25 mouse cellular contexts compared by ENCODE assay signal in the genomic region with DNA sequence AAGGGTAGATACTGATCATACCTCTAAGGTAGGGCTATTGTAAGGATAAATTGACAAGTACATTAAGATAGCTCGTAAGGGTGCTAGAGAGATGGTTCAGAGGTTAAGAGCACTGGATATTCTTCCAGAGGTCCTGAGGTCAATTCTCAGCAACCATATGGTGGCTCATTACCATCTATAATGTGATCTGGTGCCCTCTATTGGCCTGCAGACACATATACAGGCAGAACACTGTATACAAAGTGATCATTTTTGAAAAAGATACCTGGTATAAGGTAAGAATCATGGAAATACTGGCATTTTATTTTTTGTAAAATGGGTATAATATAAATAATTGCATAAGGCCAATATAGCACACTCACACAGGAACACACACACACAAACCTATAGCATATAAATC.
A peak's percentile ranks its signal among the peaks of the same experiment; 100 is the strongest.
DNase-seq lines count a peak whose midpoint lies in the region; ATAC-seq and TF ChIP-seq lines count a peak whose summit lies in the region.
"Had no signal": no experiment of that assay in that cellular context is flagged by ENCODE, and none has a peak within 500 bp of the region (broad histone marks: within the 10 kb centered on the region; RNA-seq: fewer than 3 reads in every experiment).

No protein-coding gene starts in this region.

- H3K4me1 ChIP-seq in forebrain, postnatal 0 days (ENCODE audit: insufficient read depth): no peaks in the 10 kb centered on the region
- H3K4me1 ChIP-seq in forebrain, embryonic 16.5 days (replicated peaks; ENCODE audit: control insufficient read depth, insufficient read depth, low read length): no peaks in the 10 kb centered on the region
- H3K4me1 ChIP-seq in kidney, postnatal 0 days (replicated peaks; ENCODE audit: insufficient read depth, low read length): no peaks in the 10 kb centered on the region
- no peaks in the 10 kb centered on the region for H3K4me1 ChIP-seq in kidney, embryonic 14.5 days (ENCODE audit: control insufficient read depth, insufficient read depth, low read length)
- H3K4me1 ChIP-seq: embryonic facial prominence, embryonic 13.5 days; forebrain, embryonic 12.5 days; heart, embryonic 13.5 days; kidney, embryonic 15.5 days; limb, embryonic 10.5 days; liver, embryonic 15.5 days had no signal

- H3K4me2 ChIP-seq in forebrain, postnatal 0 days (ENCODE audit: low read depth): no peak overlapping the region
- no peak overlapping the region for H3K4me2 ChIP-seq in forebrain, embryonic 16.5 days (ENCODE audit: low read length)
- no peak overlapping the region for H3K4me2 ChIP-seq in kidney, postnatal 0 days (ENCODE audit: low read length)
- H3K4me2 ChIP-seq in kidney, embryonic 14.5 days (replicated peaks; ENCODE audit: low read depth, low read length): no peak overlapping the region
- H3K4me2 ChIP-seq: embryonic facial prominence, embryonic 13.5 days; forebrain, embryonic 12.5 days; heart, embryonic 13.5 days; hindbrain, embryonic 14.5 days; kidney, embryonic 15.5 days; liver, embryonic 15.5 days; midbrain, embryonic 11.5 days had no signal

- no peaks in the 10 kb centered on the region for H3K9me3 ChIP-seq in forebrain, postnatal 0 days (ENCODE audit: low read length)
- H3K9me3 ChIP-seq in forebrain, embryonic 16.5 days (ENCODE audit: control insufficient read depth, low read length): no peaks in the 10 kb centered on the region
- no peaks in the 10 kb centered on the region for H3K9me3 ChIP-seq in kidney, postnatal 0 days (replicated peaks; ENCODE audit: low read length)
- H3K9me3 ChIP-seq in kidney, embryonic 14.5 days (ENCODE audit: control insufficient read depth, low read length): no peaks in the 10 kb centered on the region
- H3K9me3 ChIP-seq: embryonic facial prominence, embryonic 13.5 days; forebrain, embryonic 12.5 days; heart, embryonic 13.5 days; kidney, embryonic 15.5 days; limb, embryonic 10.5 days; liver, embryonic 15.5 days had no signal

- H3K9ac ChIP-seq in forebrain, postnatal 0 days: no peak overlapping the region
- H3K9ac ChIP-seq in forebrain, embryonic 16.5 days (replicated peaks; ENCODE audit: low read depth, low read length): no peak overlapping the region
- H3K9ac ChIP-seq in kidney, postnatal 0 days (ENCODE audit: low read depth, low read length): no peak overlapping the region
- no peak overlapping the region for H3K9ac ChIP-seq in kidney, embryonic 14.5 days (ENCODE audit: low read depth, low read length)
- H3K9ac ChIP-seq: embryonic facial prominence, embryonic 13.5 days; forebrain, embryonic 12.5 days; heart, embryonic 13.5 days; hindbrain, embryonic 14.5 days; kidney, embryonic 15.5 days; liver, embryonic 15.5 days had no signal

- in situ Hi-C loops in Patski (cut with MboI; ENCODE audit: low pct_unique_long_range_greater_than_20kb): loop anchor here (5.0 to 25.0 kb wide), 5 partner anchors 218 to 1430 kb away; a partner anchor contains a TSS

- H3K4me3 ChIP-seq in forebrain, postnatal 0 days (ENCODE audit: low read depth, low read length): no peak overlapping the region
- H3K4me3 ChIP-seq in forebrain, embryonic 16.5 days (replicated peaks; ENCODE audit: low read length): no peak overlapping the region
- no peak overlapping the region for H3K4me3 ChIP-seq in kidney, postnatal 0 days (replicated peaks; ENCODE audit: low read depth, low read length)
- H3K4me3 ChIP-seq in kidney, embryonic 14.5 days (ENCODE audit: low read length): no peak overlapping the region
- H3K4me3 ChIP-seq: embryonic facial prominence, embryonic 13.5 days; erythroblast, embryonic 14.5 days; forebrain, embryonic 12.5 days; heart, embryonic 13.5 days; kidney, embryonic 15.5 days; limb, embryonic 10.5 days; liver, embryonic 15.5 days had no signal

- no peak for DNase-seq in forebrain, postnatal 0 days
- no peak for DNase-seq in kidney, postnatal 0 days (ENCODE audit: low spot score)
- DNase-seq in 416B (ENCODE audit: low read depth) (peak; percentile 1), Patski (ENCODE audit: low read depth, low spot score) (no peak)
- no peak for DNase-seq in ovary, postnatal 36 days (ENCODE audit: low spot score)
- DNase-seq: adrenal gland, postnatal 36 days; cerebellum, adult 9-11 months; gastrocnemius, postnatal 10 days; kidney, postnatal 4 days; layer of hippocampus, adult 9-11 months; liver; lung, postnatal 10 days; thymus, adult 2 months had no signal

- ATAC-seq in forebrain, postnatal 0 days: no peak
- no peak for ATAC-seq in forebrain, embryonic 16.5 days
- ATAC-seq in kidney, postnatal 0 days (replicated peaks; ENCODE audit: low FRiP score, low read depth): no peak
- ATAC-seq in kidney, embryonic 14.5 days (ENCODE audit: low FRiP score, low TSS enrichment): no peak
- ATAC-seq in Patski: no peak
- ATAC-seq: intestine, embryonic 16.5 days had no signal

- no peaks in the 10 kb centered on the region for H3K27me3 ChIP-seq in forebrain, postnatal 0 days (ENCODE audit: insufficient read depth, low read length)
- no peaks in the 10 kb centered on the region for H3K27me3 ChIP-seq in forebrain, embryonic 16.5 days (replicated peaks; ENCODE audit: control insufficient read depth, insufficient read depth, low read length)
- no peaks in the 10 kb centered on the region for H3K27me3 ChIP-seq in kidney, postnatal 0 days (ENCODE audit: insufficient read depth, low read length)
- no peaks in the 10 kb centered on the region for H3K27me3 ChIP-seq in kidney, embryonic 14.5 days (ENCODE audit: control insufficient read depth, insufficient read depth, low read length)
- H3K27me3 ChIP-seq in Patski: no peaks in the 10 kb centered on the region
- H3K27me3 ChIP-seq: embryonic facial prominence, embryonic 13.5 days; forebrain, embryonic 12.5 days; heart, embryonic 13.5 days; kidney, embryonic 15.5 days; liver, embryonic 15.5 days had no signal

- CTCF ChIA-PET in Patski (lab: Charles Lee): no interaction called here

- POLR2A ChIA-PET in Patski (lab: Charles Lee): no interaction called here

- H3K36me3 ChIP-seq in forebrain, postnatal 0 days (ENCODE audit: insufficient read depth): no peaks in the 10 kb centered on the region
- H3K36me3 ChIP-seq in forebrain, embryonic 16.5 days (ENCODE audit: control insufficient read depth, insufficient read depth): no peaks in the 10 kb centered on the region
- H3K36me3 ChIP-seq in kidney, postnatal 0 days (ENCODE audit: insufficient read depth, low read length): no peaks in the 10 kb centered on the region
- no peaks in the 10 kb centered on the region for H3K36me3 ChIP-seq in kidney, embryonic 14.5 days (ENCODE audit: control insufficient read depth, insufficient read depth, low read length)
- H3K36me3 ChIP-seq: embryonic facial prominence, embryonic 13.5 days; forebrain, embryonic 12.5 days; heart, embryonic 13.5 days; kidney, embryonic 15.5 days; limb, embryonic 10.5 days; liver, embryonic 15.5 days had no signal

- H3K27ac ChIP-seq in forebrain, postnatal 0 days (ENCODE audit: low read depth, low read length): no peak overlapping the region
- H3K27ac ChIP-seq in forebrain, embryonic 16.5 days (ENCODE audit: low read length): no peak overlapping the region
- no peak overlapping the region for H3K27ac ChIP-seq in kidney, postnatal 0 days
- no peak overlapping the region for H3K27ac ChIP-seq in kidney, embryonic 14.5 days (ENCODE audit: low read depth, low read length)
- H3K27ac ChIP-seq: embryonic facial prominence, embryonic 13.5 days; forebrain, embryonic 12.5 days; heart, embryonic 13.5 days; hindbrain, embryonic 14.5 days; kidney, embryonic 15.5 days; limb, embryonic 10.5 days; liver, embryonic 15.5 days had no signal

- WGBS in forebrain, postnatal 0 days: 88% methylated on average over 1 of the region's 1 CpGs
- WGBS in forebrain, embryonic 16.5 days: 78% methylated on average over 1 of the region's 1 CpGs
- 62% methylated on average over 1 of the region's 1 CpGs for WGBS in kidney, postnatal 0 days
- WGBS in kidney, embryonic 14.5 days: 58% methylated on average over 1 of the region's 1 CpGs

- peak; percentile 15; the same call in 1 of the 2 replicates for TF ChIP-seq CTCF in forebrain, postnatal 0 days (IDR thresholded peaks at IDR 0.05; ENCODE audit: low read depth)
- TF ChIP-seq CTCF in kidney, postnatal 0 days (IDR thresholded peaks at IDR 0.05; ENCODE audit: low read depth): peak; percentile 35; the same call in 1 of the 2 replicates
- TF ChIP-seq CTCF in Patski (IDR thresholded peaks at IDR 0.05): peak; percentile 27
